Mouse (Mus musculus): ENCODE measurements around the gene Flt1.

DNA sequence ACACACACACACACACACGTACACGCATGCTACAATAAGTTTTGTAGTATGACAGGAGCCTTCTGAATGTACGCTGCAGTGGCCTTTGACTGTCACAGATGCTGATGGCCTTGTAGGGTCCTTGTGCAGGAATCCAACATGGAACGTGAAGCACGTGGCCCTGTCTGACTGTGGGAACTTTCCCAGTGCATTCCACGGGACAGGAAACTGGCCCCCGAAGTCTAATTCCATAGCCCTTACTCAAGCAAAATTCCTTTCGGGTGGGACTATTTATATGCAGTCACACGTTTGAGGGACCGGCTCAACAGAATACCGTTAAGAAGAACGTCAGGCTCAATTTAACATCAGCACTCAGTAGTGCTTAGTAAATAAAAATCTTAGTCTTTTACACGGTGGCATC, 119.1 kb downstream of the Flt1 start:
- TF ChIP-seq POLR2A (IDR thresholded peaks at IDR 0.05; ENCODE audit: borderline replicate concordance, low read depth, low read length) (no peak), CTCF (IDR thresholded peaks at IDR 0.05; ENCODE audit: low read depth, low read length) (no peak)
